ENCODE assay signal across 8 mouse cellular contexts in genomic region chr8:3587391-3588257, GRCm38 (mm10). TPM values are rescaled to one million over a fixed set of nuclear protein-coding genes. Genes with fewer than 3 reads are reported as not detected.
DNase-seq lines count a peak whose midpoint lies in the region; TF ChIP-seq lines count a peak whose summit lies in the region.

No protein-coding gene starts in this region.

- TF ChIP-seq POLR2A in lung, adult 2 months (IDR thresholded peaks at IDR 0.05; ENCODE audit: borderline replicate concordance, extremely low read depth, low read depth, low read length): peak; percentile 58; the same call in 1 of the 2 replicates

- H3K4me3 ChIP-seq in lung, adult 2 months (replicated peaks; ENCODE audit: extremely low read depth, low read depth, low read length): peak overlapping the region; percentile 65

- peak; percentile 56 for DNase-seq in CD4-positive, CD25-positive, alpha-beta regulatory T cell, adult 2 months (ENCODE audit: low read depth, low spot score)
- peak; percentile 71 for DNase-seq in adrenal gland, adult 2 months
- peak; percentile 81 for DNase-seq in embryo, embryonic 11 days
- peak; percentile 19 to 34 for DNase-seq in heart, postnatal 14 days
- peak; percentile 53 to 70 for DNase-seq in layer of hippocampus, adult 18-20 months (ENCODE audit: low spot score in 2 of 2)
- peak; percentile 70 for DNase-seq in lung, adult 2 months
- DNase-seq in retina, adult 2 months (ENCODE audit: low read depth, low spot score): peak; percentile 46
- no peak for DNase-seq in gastrocnemius, postnatal 4 days (ENCODE audit: low spot score in 2 of 2)

- WGBS in lung, adult 2 months: under 1% methylated on average over 77 of the region's 77 CpGs

- intact Hi-C loops in heart, postnatal 14 days (cut with DNase I): no loop called here

- H3K4me1 ChIP-seq in lung, adult 2 months (ENCODE audit: control insufficient read depth, insufficient read depth, low read length): no peaks in the 10 kb centered on the region

- no peak for TF ChIP-seq CTCF in lung, adult 2 months (IDR thresholded peaks at IDR 0.05; ENCODE audit: insufficient read depth, low read length)

RNA-seq across cellular contexts. Expression of gene Camsap3, which starts 0.5 kb away (rescaled TPM):
- total RNA-seq in adrenal gland, adult 2 months (2021): 10 to 100 TPM in 1 of 2 experiments, 1 to 10 TPM in 1; 5.2 to 13.3 TPM
- 6.4 and 7.4 TPM in 2 replicates for polyA plus RNA-seq in adrenal gland, adult 2 months (2012; rRNA removed)
- total RNA-seq in heart, postnatal 14 days (2021): 1 to 10 TPM in 1 of 2 experiments, under 1 TPM in 1; 0.37 to 1.8 TPM
- 10 to 100 TPM; 31.1 to 36.9 TPM for total RNA-seq in layer of hippocampus, adult 18-20 months (2021)
- 16.9 and 33.1 TPM in 2 replicates for polyA plus RNA-seq in lung, adult 2 months (2012; rRNA removed)
- total RNA-seq in gastrocnemius, postnatal 4 days (2021): 1 to 10 TPM; 1.8 to 2.6 TPM

RNA-seq across cellular contexts. Expression of gene C330021F23Rik, which starts 19.8 kb away (rescaled TPM):
- total RNA-seq in adrenal gland, adult 2 months (2021): not detected
- 0.11 TPM in 1 of 2 replicates, not detected in the other for polyA plus RNA-seq in adrenal gland, adult 2 months (2012; rRNA removed)
- total RNA-seq in heart, postnatal 14 days (2021): under 1 TPM; 0.43 to 0.51 TPM
- not detected for total RNA-seq in layer of hippocampus, adult 18-20 months (2021)
- 0.88 TPM in 1 of 2 replicates, not detected in the other for polyA plus RNA-seq in lung, adult 2 months (2012; rRNA removed)
- total RNA-seq in gastrocnemius, postnatal 4 days (2021): not detected

RNA-seq across cellular contexts. Expression of gene Xab2, which starts 33.5 kb away (rescaled TPM):
- 10 to 100 TPM; 34.8 to 36.8 TPM for total RNA-seq in adrenal gland, adult 2 months (2021)
- polyA plus RNA-seq in adrenal gland, adult 2 months (2012; rRNA removed): 40.7 and 40.9 TPM in 2 replicates
- 10 to 100 TPM; 18.4 to 19.3 TPM for total RNA-seq in heart, postnatal 14 days (2021)
- 10 to 100 TPM; 39.6 to 41.2 TPM for total RNA-seq in layer of hippocampus, adult 18-20 months (2021)
- polyA plus RNA-seq in lung, adult 2 months (2012; rRNA removed): 59.0 and 66.6 TPM in 2 replicates
- total RNA-seq in gastrocnemius, postnatal 4 days (2021): 10 to 100 TPM; 21.1 to 23.2 TPM

RNA-seq across cellular contexts. Expression of gene Pet100, which starts 33.7 kb away (rescaled TPM):
- 100 to 1,000 TPM; 153 to 159 TPM for total RNA-seq in adrenal gland, adult 2 months (2021)
- polyA plus RNA-seq in adrenal gland, adult 2 months (2012; rRNA removed): 1.7 and 2.2 TPM in 2 replicates
- 10 to 100 TPM; 61.7 to 66.4 TPM for total RNA-seq in heart, postnatal 14 days (2021)
- 10 to 100 TPM; 80.9 to 84.3 TPM for total RNA-seq in layer of hippocampus, adult 18-20 months (2021)
- polyA plus RNA-seq in lung, adult 2 months (2012; rRNA removed): 3.7 and 10.0 TPM in 2 replicates
- 10 to 100 TPM; 59.7 to 70.0 TPM for total RNA-seq in gastrocnemius, postnatal 4 days (2021)

RNA-seq across cellular contexts. Expression of gene Pcp2, which starts 37.7 kb away (rescaled TPM):
- total RNA-seq in adrenal gland, adult 2 months (2021): not detected
- not detected in 2 replicates for polyA plus RNA-seq in adrenal gland, adult 2 months (2012; rRNA removed)
- not detected for total RNA-seq in heart, postnatal 14 days (2021)
- total RNA-seq in layer of hippocampus, adult 18-20 months (2021): under 1 TPM in 1 of 2 experiments, not detected in 1; 0.92 TPM
- not detected in 2 replicates for polyA plus RNA-seq in lung, adult 2 months (2012; rRNA removed)
- under 1 TPM in 1 of 2 experiments, not detected in 1; 0.65 TPM for total RNA-seq in gastrocnemius, postnatal 4 days (2021)

Comparison
In these comparisons a context has a peak if more than half of its experiments do, and no peak if none do; other contexts are left out.
1. DNase-seq: peak in CD4-positive, CD25-positive, alpha-beta regulatory T cell, adult 2 months (single experiment), adrenal gland, adult 2 months (single experiment), embryo, embryonic 11 days (single experiment), heart, postnatal 14 days (2 of 2), layer of hippocampus, adult 18-20 months (2 of 2), lung, adult 2 months (single experiment) and retina, adult 2 months (single experiment); none in gastrocnemius, postnatal 4 days (0 of 2).